ENCODE assay signal across 10 mouse cellular contexts in genomic region chr3:64587618-64588017, GRCm38 (mm10). TPM values are rescaled to one million over a fixed set of nuclear protein-coding genes. Genes with fewer than 3 reads are reported as not detected.
A peak's percentile ranks its signal among the peaks of the same experiment; 100 is the strongest.
DNase-seq lines count a peak whose midpoint lies in the region; ATAC-seq lines count a peak whose summit lies in the region.
"Had no signal": no experiment of that assay in that cellular context is flagged by ENCODE, and none has a peak within 500 bp of the region (broad histone marks: within the 10 kb centered on the region; RNA-seq: fewer than 3 reads in every experiment).

No protein-coding gene starts in this region.

- no peaks in the 10 kb centered on the region for H3K27me3 ChIP-seq in liver, embryonic 11.5 days (replicated peaks; ENCODE audit: control insufficient read depth, insufficient read depth, low read length)

- 68% methylated on average over 9 of the region's 9 CpGs for WGBS in liver, embryonic 11.5 days

- no peak overlapping the region for H3K27ac ChIP-seq in liver, embryonic 11.5 days (ENCODE audit: low read depth, low read length)

- H3K9me3 ChIP-seq in liver, embryonic 11.5 days (ENCODE audit: control insufficient read depth, low read length): no peaks in the 10 kb centered on the region

- H3K4me3 ChIP-seq in liver, embryonic 11.5 days (ENCODE audit: low read depth, low read length): no peak overlapping the region

- peak; percentile 35 to 53 for DNase-seq in cerebellum, postnatal 14 days
- no peak for DNase-seq in cerebellum, adult 9-11 months
- peak; percentile 5 for DNase-seq in liver
- DNase-seq in liver, embryonic 11.5 days (ENCODE audit: low spot score): no peak
- peak; percentile 5 to 34 for DNase-seq in cerebellum, postnatal 25 days
- peak; percentile 10 for DNase-seq in mesoderm, embryonic 11.5 days (ENCODE audit: low read depth, low spot score)
- DNase-seq in layer of hippocampus, adult 9-11 months: no peak

- H3K9ac ChIP-seq in liver, embryonic 11.5 days (ENCODE audit: low read depth, low read length): no peak overlapping the region

- H3K4me2 ChIP-seq in liver, embryonic 11.5 days: no peak overlapping the region

- no peaks in the 10 kb centered on the region for H3K4me1 ChIP-seq in liver, embryonic 11.5 days (replicated peaks; ENCODE audit: control insufficient read depth, insufficient read depth, low read length)

- no peak for ATAC-seq in liver, embryonic 11.5 days (replicated peaks; ENCODE audit: low FRiP score)
- no peak for ATAC-seq in inflammation-experienced regulatory T-cells, adult 6 months

- H3K36me3 ChIP-seq in liver, embryonic 11.5 days (ENCODE audit: control insufficient read depth, insufficient read depth, low read length): no peaks in the 10 kb centered on the region

RNA-seq across cellular contexts. Expression of gene Vmn2r6, which starts 22.0 kb away (rescaled TPM):
- polyA plus RNA-seq in liver, embryonic 11.5 days (2014; fragmentation: Nextera tagmentation; extraction: Ambion mirVana): not detected in 2 replicates
- not detected for polyA plus RNA-seq in inflammation-experienced regulatory T-cells, adult 6 months (2017; shearing (Covaris generic))
- polyA plus RNA-seq: frontal cortex, adult 2 months; neural tube, embryonic 14.5 days had no signal

Comparison
In these comparisons a context has a peak if more than half of its experiments do, and no peak if none do; other contexts are left out.
1. DNase-seq: peak in cerebellum, postnatal 14 days (2 of 2), liver (single experiment), cerebellum, postnatal 25 days (2 of 2) and mesoderm, embryonic 11.5 days (single experiment); none in cerebellum, adult 9-11 months (single experiment), liver, embryonic 11.5 days (single experiment) and layer of hippocampus, adult 9-11 months (single experiment).